16 mouse cellular contexts compared by ENCODE assay signal in the genomic region with DNA sequence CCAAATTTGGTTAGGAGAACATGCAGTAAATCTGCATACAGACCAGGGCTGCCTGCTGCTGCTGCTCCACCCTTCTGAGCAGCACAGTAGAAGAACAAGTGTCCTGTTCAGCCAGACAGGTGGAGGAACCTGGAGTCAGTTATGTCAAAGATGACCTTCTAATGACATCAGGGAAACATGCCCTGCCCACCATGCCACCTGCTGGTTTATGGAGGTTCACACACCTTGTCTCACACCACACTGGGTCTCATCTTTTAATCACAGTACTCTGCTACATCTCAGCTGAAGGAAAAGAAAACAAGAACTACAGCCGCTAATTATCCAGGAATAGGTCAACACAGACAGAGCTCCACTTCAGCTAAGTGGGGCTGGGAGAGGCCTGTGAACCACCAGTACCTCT.
DNase-seq lines count a peak whose midpoint lies in the region.
"Had no signal": no experiment of that assay in that cellular context is flagged by ENCODE, and none has a peak within 500 bp of the region (broad histone marks: within the 10 kb centered on the region; RNA-seq: fewer than 3 reads in every experiment).

No protein-coding gene starts in this region.

- H3K9me3 ChIP-seq in heart, embryonic 10.5 days, result no peaks in the 10 kb centered on the region
- H3K9me3 ChIP-seq: heart, embryonic 13.5 days; hindbrain, embryonic 15.5 days; neural tube, embryonic 15.5 days had no signal

- H3K27me3 ChIP-seq in heart, embryonic 10.5 days (ENCODE audit: insufficient read depth, poor library complexity, severe bottlenecking), result no peaks in the 10 kb centered on the region
- H3K27me3 ChIP-seq: embryonic facial prominence, embryonic 12.5 days; heart, embryonic 13.5 days; hindbrain, embryonic 15.5 days; neural tube, embryonic 15.5 days had no signal

- intact Hi-C loops in heart, postnatal 36 days (cut with DNase I), result loop anchor here (5.0 kb wide), 1 partner anchor 159 kb away; a partner anchor contains a TSS

- H3K36me3 ChIP-seq in heart, embryonic 10.5 days, result no peaks in the 10 kb centered on the region
- H3K36me3 ChIP-seq: embryonic facial prominence, embryonic 12.5 days; heart, embryonic 13.5 days; hindbrain, embryonic 15.5 days; neural tube, embryonic 15.5 days had no signal

- no peak overlapping the region for H3K4me3 ChIP-seq in heart, embryonic 10.5 days
- H3K4me3 ChIP-seq: embryonic facial prominence, embryonic 12.5 days; heart, embryonic 13.5 days; hindbrain, embryonic 15.5 days; neural tube, embryonic 15.5 days had no signal

- WGBS in heart, embryonic 10.5 days, result 40% methylated on average over 1 of the region's 1 CpGs

- H3K4me1 ChIP-seq in heart, embryonic 10.5 days, result peaks cover 18% of the 10 kb centered on the region
- H3K4me1 ChIP-seq: hindbrain, embryonic 15.5 days had no signal

- no peak for DNase-seq in heart, embryonic 10.5 days (ENCODE audit: low spot score)
- DNase-seq in heart, postnatal 36 days, result no peak
- DNase-seq in kidney, postnatal 25 days, result peak; percentile 14 to 40
- no peak for DNase-seq in kidney, postnatal 10 days
- peak; percentile 24 for DNase-seq in retina, postnatal 1 day
- DNase-seq in retina, embryonic 14.5 days (ENCODE audit: low spot score), result no peak
- no peak for DNase-seq in urinary bladder, postnatal 4 days (ENCODE audit: low spot score in 2 of 2)
- DNase-seq: adrenal gland, adult 8-10 months; cerebellum, adult 18-20 months; lung, postnatal 10 days; right cerebral cortex, adult 18-20 months; thymus, postnatal 25 days had no signal

- H3K27ac ChIP-seq in heart, embryonic 10.5 days, result 0 out of 2 replicates have a peak overlapping the region, but pooled peaks have one; percentile 0
- H3K27ac ChIP-seq: embryonic facial prominence, embryonic 12.5 days; hindbrain, embryonic 15.5 days; neural tube, embryonic 15.5 days had no signal

Comparison
In these comparisons a context has a peak if more than half of its experiments do, and no peak if none do; other contexts are left out.
1. DNase-seq: peak in kidney, postnatal 25 days (2 of 2) and retina, postnatal 1 day (single experiment); none in heart, embryonic 10.5 days (single experiment), heart, postnatal 36 days (0 of 2), kidney, postnatal 10 days (single experiment), retina, embryonic 14.5 days (single experiment) and urinary bladder, postnatal 4 days (0 of 2).